Mouse (Mus musculus) limb, embryonic 14.5 days (tissue): Measurements from ENCODE around the gene Mtus2. TPM values are rescaled to one million over a fixed set of nuclear protein-coding genes. Genes with fewer than 3 reads are reported as not detected.

Experiments
- ATAC-seq: fragments of 200-750 bp; cut with Nextera tagmentation; 2 replicates; pipeline ENCODE4 v1.8.0; 2017; ENCODE audit warnings: low read depth, moderate number of reproducible peaks, moderate TSS enrichment; ENCODE audit not compliant: low FRiP score
- DNase-seq: peaks from one replicate; pipeline ENCODE4 v3.0.0-alpha.2; 2015; ENCODE audit warnings: low spot score
- H3K27ac ChIP-seq: fragments of 300-500 bp; sonication (generic); replicated peaks from 2 replicates; pipeline ENCODE4 v1.5.1; 2014; ENCODE audit warnings: low read depth, mild to moderate bottlenecking, low read length, moderate library complexity, mixed read lengths
- H3K27me3 ChIP-seq: fragments of 300-500 bp; sonication (generic); 2 replicates; pipeline ENCODE4 v1.6.1; 2014; ENCODE audit warnings: low read length, mixed read lengths; ENCODE audit not compliant: control insufficient read depth, insufficient read depth
- H3K36me3 ChIP-seq: fragments of 300-500 bp; sonication (generic); 2 replicates; pipeline ENCODE4 v1.6.1; 2014; ENCODE audit warnings: mild to moderate bottlenecking, low read length, moderate library complexity, mixed read lengths; ENCODE audit not compliant: control insufficient read depth, insufficient read depth
- H3K4me1 ChIP-seq: fragments of 300-500 bp; sonication (generic); 2 replicates; pipeline ENCODE4 v1.6.1; 2014; ENCODE audit warnings: antibody characterized with exemption, low read length, mixed read lengths; ENCODE audit not compliant: control insufficient read depth, insufficient read depth
- H3K4me2 ChIP-seq: fragments of 300-500 bp; sonication (generic); replicated peaks from 2 replicates; pipeline ENCODE4 v1.6.1; 2014; ENCODE audit warnings: low read depth, mild to moderate bottlenecking, low read length, moderate library complexity; ENCODE audit not compliant: severe bottlenecking
- H3K4me3 ChIP-seq: fragments of 300-500 bp; sonication (generic); replicated peaks from 2 replicates; pipeline ENCODE4 v1.5.1; 2014; ENCODE audit warnings: low read length
- H3K9ac ChIP-seq: fragments of 300-500 bp; sonication (generic); 2 replicates; pipeline ENCODE4 v1.6.1; 2014; ENCODE audit warnings: mild to moderate bottlenecking, low read depth, low read length, moderate library complexity; ENCODE audit not compliant: severe bottlenecking
- H3K9me3 ChIP-seq: fragments of 300-500 bp; sonication (generic); 2 replicates; pipeline ENCODE4 v1.6.1; 2016; ENCODE audit warnings: low read length; ENCODE audit not compliant: control insufficient read depth
- POLR2A ChIP-seq: fragments of 200-500 bp; IDR thresholded peaks from 2 replicates; pipeline ENCODE4 v1.8.0; 2012; ENCODE audit warnings: inconsistent platforms, mild to moderate bottlenecking, moderate library complexity, borderline replicate concordance; ENCODE audit not compliant: insufficient read depth, insufficient read length; ENCODE audit errors: extremely low read depth
- WGBS: fragments of 180-500 bp; shearing (Covaris S2); extraction: QIAGEN DNeasy Blood & Tissue Kit; methylation state at CpG from one replicate; pipeline ENCODE4 v1.1.7; 2014; 5-methylcytosine and 5-hydroxymethylcytosine counted together
- polyA plus RNA-seq, 2 experiments: library from polyadenylated mRNA; depleted of rRNA in 1 of 2; stranded (reverse) in 1 of 2; unstranded in 1 of 2; fragments of >200 nt; fragmentation: Nextera tagmentation in 1 of 2; extraction: Ambion mirVana in 1 of 2; gene quantifications; 2 replicates each; pipeline versions ENCODE4 v1.2.1 to v1.2.3; 2012 to 2014

Mtus2 gene
- polyA plus RNA-seq, 2 experiments: 3.2 to 5.5 TPM

GRCm38 (mm10) chr5:147915038-147915566 is 42.0 kb upstream of the Mtus2 start:
- TF ChIP-seq POLR2A: no peak
- no peaks in the 10 kb centered on the region for H3K27me3 ChIP-seq
- DNase-seq (no peak), ATAC-seq (no peak)
- H3K9me3 ChIP-seq: no peaks in the 10 kb centered on the region
- H3K27ac ChIP-seq: no peak overlapping the region
- H3K4me2 ChIP-seq: no peak overlapping the region
- no peaks in the 10 kb centered on the region for H3K36me3 ChIP-seq
- H3K4me3 ChIP-seq: no peak overlapping the region
- H3K9ac ChIP-seq: no peak overlapping the region
- WGBS: 57% methylated on average over 6 of the region's 6 CpGs
- H3K4me1 ChIP-seq: 0 out of 2 replicates have a peak, but pooled peaks cover 4% of the 10 kb centered on the region

GRCm38 (mm10) chr5:147916171-147916570 is 40.9 kb upstream of the Mtus2 start:
- Histone ChIP-seq H3K27ac (no peak overlapping the region), H3K9ac (no peak overlapping the region), H3K36me3 (no peaks in the 10 kb centered on the region), H3K9me3 (no peaks in the 10 kb centered on the region), H3K27me3 (no peaks in the 10 kb centered on the region), H3K4me3 (no peak overlapping the region), H3K4me2 (no peak overlapping the region), H3K4me1 (0 out of 2 replicates have a peak, but pooled peaks cover 4% of the 10 kb centered on the region)
- DNase-seq (no peak), ATAC-seq (no peak)
- WGBS: 85% methylated on average over 9 of the region's 9 CpGs
- TF ChIP-seq POLR2A: no peak

- no peaks in the 10 kb centered on the region for H3K36me3 ChIP-seq
- no peak for TF ChIP-seq POLR2A
- DNase-seq (no peak), ATAC-seq (no peak)
- H3K9ac ChIP-seq: no peak overlapping the region
- no peaks in the 10 kb centered on the region for H3K9me3 ChIP-seq
- H3K27me3 ChIP-seq: no peaks in the 10 kb centered on the region
- no peak overlapping the region for H3K4me3 ChIP-seq
- H3K27ac ChIP-seq: no peak overlapping the region
- H3K4me1 ChIP-seq: 0 out of 2 replicates have a peak, but pooled peaks cover 4% of the 10 kb centered on the region
- WGBS: 68% methylated on average over 17 of the region's 17 CpGs
- H3K4me2 ChIP-seq: no peak overlapping the region
Measured at GRCm38 (mm10) chr5:147918044-147918846, 38.9 kb upstream of the Mtus2 start.

GRCm38 (mm10) chr5:147924621-147925020 is 32.5 kb upstream of the Mtus2 start:
- no peak for ATAC-seq
- no peaks in the 10 kb centered on the region for H3K27me3 ChIP-seq
- no peak for DNase-seq

GRCm38 (mm10) chr5:147925935-147926604 is 31.1 kb upstream of the Mtus2 start:
- no peak overlapping the region for H3K4me2 ChIP-seq
- no peaks in the 10 kb centered on the region for H3K36me3 ChIP-seq
- DNase-seq: no peak
- H3K4me1 ChIP-seq: no peaks in the 10 kb centered on the region
- no peak for ATAC-seq
- 70% methylated on average over 15 of the region's 15 CpGs for WGBS
- H3K27ac ChIP-seq: no peak overlapping the region
- no peak for TF ChIP-seq POLR2A
- H3K9ac ChIP-seq: no peak overlapping the region
- no peak overlapping the region for H3K4me3 ChIP-seq
- H3K9me3 ChIP-seq: no peaks in the 10 kb centered on the region
- no peaks in the 10 kb centered on the region for H3K27me3 ChIP-seq

More at GRCm38 (mm10) chr5:147924621-147925020, 32.5 kb upstream of the Mtus2 start:
- Histone ChIP-seq H3K9ac (no peak overlapping the region), H3K4me3 (no peak overlapping the region), H3K4me1 (no peaks in the 10 kb centered on the region), H3K9me3 (no peaks in the 10 kb centered on the region), H3K27ac (no peak overlapping the region), H3K36me3 (no peaks in the 10 kb centered on the region), H3K4me2 (no peak overlapping the region)
- TF ChIP-seq POLR2A: no peak
- WGBS: 78% methylated on average over 5 of the region's 5 CpGs
